Mouse (Mus musculus): ENCODE data around the gene 4930535I16Rik.

GRCm38 (mm10) chr4:123946701-123947100 is 28.9 kb upstream of the 4930535I16Rik start:
- TF ChIP-seq CTCF (IDR thresholded peaks at IDR 0.05; ENCODE audit: low read depth) (no peak), EP300 (IDR thresholded peaks at IDR 0.05; ENCODE audit: low read depth) (no peak)
